Mouse (Mus musculus) neural tube, embryonic 11.5 days (tissue): Measurements from ENCODE around the gene Pex6. TPM values are rescaled to one million over a fixed set of nuclear protein-coding genes. Genes with fewer than 3 reads are reported as not detected.
A peak's percentile ranks its signal among the peaks of the same experiment; 100 is the strongest.

Source experiments
- ATAC-seq: fragments of 200-750 bp; cut with Nextera tagmentation; 2 replicates; pipeline ENCODE4 v1.8.0; 2017; ENCODE audit warnings: moderate number of reproducible peaks, mild to moderate bottlenecking, moderate TSS enrichment, moderate library complexity; ENCODE audit not compliant: insufficient read depth, low FRiP score, low TSS enrichment
- DNase-seq: peaks from one replicate; pipeline ENCODE4 v3.0.0-alpha.2; 2015; ENCODE audit warnings: low spot score
- H3K27ac ChIP-seq: fragments of 300-500 bp; sonication (generic); 2 replicates; pipeline ENCODE4 v1.5.1; 2014; ENCODE audit warnings: low read depth, mild to moderate bottlenecking, low read length
- H3K27me3 ChIP-seq: fragments of 300-500 bp; sonication (generic); 2 replicates; pipeline ENCODE4 v1.6.1; 2014; ENCODE audit warnings: mild to moderate bottlenecking, low read length, mixed read lengths; ENCODE audit not compliant: control insufficient read depth, insufficient read depth
- H3K36me3 ChIP-seq: fragments of 300-500 bp; sonication (generic); 2 replicates; pipeline ENCODE4 v1.6.1; 2014; ENCODE audit warnings: mild to moderate bottlenecking, low read length, moderate library complexity, mixed read lengths; ENCODE audit not compliant: control insufficient read depth, insufficient read depth
- H3K4me1 ChIP-seq: fragments of 300-500 bp; sonication (generic); 2 replicates; pipeline ENCODE4 v1.6.1; 2014; ENCODE audit warnings: low read length, mixed read lengths; ENCODE audit not compliant: control insufficient read depth, insufficient read depth
- H3K4me2 ChIP-seq: fragments of 300-500 bp; sonication (generic); 2 replicates; pipeline ENCODE4 v1.6.1; 2014; ENCODE audit warnings: low read depth, mild to moderate bottlenecking, moderate library complexity
- H3K4me3 ChIP-seq: fragments of 300-500 bp; sonication (generic); 2 replicates; pipeline ENCODE4 v1.5.1; 2014; ENCODE audit warnings: low read depth, low read length
- H3K9ac ChIP-seq: fragments of 300-500 bp; sonication (generic); 2 replicates; pipeline ENCODE4 v1.6.1; 2014; ENCODE audit warnings: mild to moderate bottlenecking, low read length
- H3K9me3 ChIP-seq: fragments of 300-500 bp; sonication (generic); 2 replicates; pipeline ENCODE4 v1.6.1; 2016; ENCODE audit warnings: low read length; ENCODE audit not compliant: control insufficient read depth
- WGBS: fragments of 180-500 bp; shearing (Covaris S2); extraction: QIAGEN DNeasy Blood & Tissue Kit; methylation state at CpG from one replicate; pipeline ENCODE4 v1.1.7; 2014; 5-methylcytosine and 5-hydroxymethylcytosine counted together
- polyA plus RNA-seq: library from polyadenylated mRNA; unstranded; fragments of >200 nt; fragmentation: Nextera tagmentation; extraction: Ambion mirVana; gene quantifications from 2 replicates; pipeline ENCODE4 v1.2.1, GENCODE M21; 2014

The Pex6 gene
- polyA plus RNA-seq, 1 experiment from 2014 or later = 21.5 TPM

- WGBS = 82% methylated on average over 18 of the region's 20 CpGs
- ATAC-seq = no peak
- H3K36me3 ChIP-seq = peaks cover 4% of the 10 kb centered on the region; the same call in 1 of the 2 replicates
- no peak for DNase-seq
- no peaks in the 10 kb centered on the region for H3K9me3 ChIP-seq
- peaks cover 6% of the 10 kb centered on the region; the same call in 1 of the 2 replicates for H3K27me3 ChIP-seq
- H3K4me3 ChIP-seq = no peak overlapping the region
- no peaks in the 10 kb centered on the region for H3K4me1 ChIP-seq
- no peak overlapping the region for H3K4me2 ChIP-seq
- H3K9ac ChIP-seq = no peak overlapping the region
- no peak overlapping the region for H3K27ac ChIP-seq
These were observed 13.3 kb downstream of the Pex6 start for GRCm38 (mm10) chr17:46724477-46725084.

DNA sequence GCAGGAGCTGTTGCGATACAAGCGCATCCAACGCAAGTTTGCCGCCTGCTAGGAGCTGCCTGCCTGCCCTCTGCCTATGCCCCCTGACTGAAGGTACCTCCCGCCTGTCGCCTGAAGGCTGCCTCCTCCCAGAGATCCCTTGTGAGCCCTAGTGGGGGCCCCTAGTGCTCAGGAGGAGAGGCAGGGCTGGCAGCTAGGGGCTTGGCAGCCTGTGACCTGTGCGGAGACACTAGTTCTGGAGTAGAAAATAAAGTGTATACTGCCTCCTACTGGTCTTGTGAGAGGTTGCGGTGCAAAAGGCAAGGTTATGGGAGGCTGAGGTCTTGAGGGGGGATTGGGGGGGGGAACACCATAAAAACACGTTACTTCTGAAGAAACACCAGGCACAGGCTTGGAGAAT, 14.0 kb downstream of the Pex6 start:
- Histone ChIP-seq H3K36me3 (peaks cover 4% of the 10 kb centered on the region; the same call in 1 of the 2 replicates), H3K27me3 (peaks cover 6% of the 10 kb centered on the region; the same call in 1 of the 2 replicates), H3K27ac (no peak overlapping the region), H3K9me3 (no peaks in the 10 kb centered on the region), H3K4me1 (no peaks in the 10 kb centered on the region), H3K4me3 (no peak overlapping the region), H3K9ac (no peak overlapping the region), H3K4me2 (no peak overlapping the region)
- ATAC-seq (no peak), DNase-seq (peak; percentile 55)
- WGBS = 49% methylated on average over 9 of the region's 9 CpGs

DNA sequence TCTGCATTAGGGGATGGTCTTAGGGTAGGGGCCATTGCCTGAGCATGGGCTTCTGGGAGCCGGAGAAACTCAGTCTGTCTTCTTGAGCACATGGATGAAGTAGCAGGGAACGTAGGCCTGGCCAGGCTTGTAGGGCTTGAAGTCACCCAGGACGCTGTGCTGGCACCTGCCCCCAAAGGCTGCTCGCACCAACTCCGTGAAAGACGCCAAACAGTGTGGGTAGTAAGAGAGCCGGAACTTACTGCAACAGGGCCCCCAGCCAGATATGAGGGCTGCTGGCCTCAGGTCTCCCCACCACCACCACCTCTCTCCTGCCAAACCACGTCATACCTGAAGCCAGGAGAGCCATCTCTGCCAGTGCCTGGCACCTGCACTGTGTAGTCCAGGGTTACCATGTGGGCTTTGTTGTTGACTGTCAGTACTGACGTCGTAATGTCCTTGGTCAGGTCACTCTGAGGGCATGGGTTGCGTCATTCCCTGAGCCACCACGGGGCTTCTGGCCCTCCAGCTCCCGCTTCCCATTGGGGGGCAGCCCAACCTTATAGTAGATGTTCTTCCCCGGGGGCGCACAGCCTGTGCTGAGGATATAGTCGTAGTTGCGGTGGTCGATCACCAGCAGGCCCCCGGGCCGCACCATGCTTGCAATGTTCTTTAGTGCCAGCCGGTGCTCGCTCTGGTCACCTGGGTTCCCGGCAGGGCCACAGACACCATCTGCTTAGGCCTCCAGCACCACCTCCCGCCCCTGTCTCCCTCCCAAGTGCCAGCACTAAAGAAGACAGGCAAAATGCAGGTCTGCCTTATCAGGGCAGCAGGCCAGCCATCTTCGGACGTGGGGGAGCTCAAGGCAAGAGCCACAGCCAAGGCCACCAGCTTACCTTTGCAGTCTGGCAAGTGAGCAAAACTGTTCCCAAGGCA, 14.7 kb downstream of the Pex6 start:
- H3K9me3 ChIP-seq = no peaks in the 10 kb centered on the region
- peaks cover 6% of the 10 kb centered on the region; the same call in 1 of the 2 replicates for H3K27me3 ChIP-seq
- whole genome bisulfite sequencing = 91% methylated on average over 26 of the region's 26 CpGs
- H3K36me3 ChIP-seq = peaks cover 4% of the 10 kb centered on the region; the same call in 1 of the 2 replicates
- H3K4me3 ChIP-seq = no peak overlapping the region
- no peaks in the 10 kb centered on the region for H3K4me1 ChIP-seq
- DNase-seq (no peak), ATAC-seq (no peak)
- no peak overlapping the region for H3K27ac ChIP-seq
- no peak overlapping the region for H3K4me2 ChIP-seq
- no peak overlapping the region for H3K9ac ChIP-seq

GRCm38 (mm10) chr17:46727271-46727670, 16.0 kb downstream of the Pex6 start:
- Histone ChIP-seq H3K9me3 (no peaks in the 10 kb centered on the region), H3K9ac (no peak overlapping the region), H3K4me2 (no peak overlapping the region), H3K36me3 (peaks cover 2% of the 10 kb centered on the region; the same call in 1 of the 2 replicates), H3K4me3 (no peak overlapping the region), H3K4me1 (no peaks in the 10 kb centered on the region), H3K27me3 (peaks cover 6% of the 10 kb centered on the region; the same call in 1 of the 2 replicates), H3K27ac (no peak overlapping the region)
- 87% methylated on average over 11 of the region's 11 CpGs for WGBS
- no peak for DNase-seq
- ATAC-seq = no peak

DNA sequence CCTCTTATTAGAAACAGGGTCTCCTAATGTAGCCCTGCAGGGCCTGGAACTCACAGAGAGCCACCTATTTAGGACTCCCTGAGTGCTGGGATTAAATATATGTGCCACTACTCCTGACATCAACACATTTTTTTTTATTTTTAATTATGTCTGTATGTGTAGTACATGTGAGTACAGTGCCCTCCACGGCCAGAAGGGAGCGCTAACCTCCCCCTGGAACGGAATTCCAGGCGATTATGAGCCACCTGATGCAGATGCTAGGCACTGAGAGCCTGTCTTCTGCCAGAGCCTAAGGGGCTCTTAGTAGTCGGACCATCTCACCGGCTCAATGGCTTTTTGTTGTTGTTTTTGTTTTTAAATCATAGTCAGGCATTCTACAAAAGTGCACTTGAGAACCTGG, 16.8 kb downstream of the Pex6 start:
- no peak for ATAC-seq
- DNase-seq = peak; percentile 29

GRCm38 (mm10) chr17:46728496-46728895, 17.2 kb downstream of the Pex6 start:
- Histone ChIP-seq H3K9ac (peak overlapping the region; percentile 32; the same call in 1 of the 2 replicates), H3K27ac (no peak overlapping the region), H3K36me3 (no peaks in the 10 kb centered on the region; the same call in 1 of the 2 replicates), H3K4me1 (no peaks in the 10 kb centered on the region), H3K4me2 (no peak overlapping the region), H3K27me3 (peaks cover 6% of the 10 kb centered on the region; the same call in 1 of the 2 replicates), H3K4me3 (no peak overlapping the region), H3K9me3 (no peaks in the 10 kb centered on the region)
- DNase-seq = no peak
- no peak for ATAC-seq
- WGBS = 41% methylated on average over 11 of the region's 11 CpGs

More for the DNA sequence above, 16.8 kb downstream of the Pex6 start:
- 43% methylated on average over 6 of the region's 6 CpGs for WGBS
- Histone ChIP-seq H3K4me3 (no peak overlapping the region), H3K4me1 (no peaks in the 10 kb centered on the region), H3K9ac (no peak overlapping the region), H3K9me3 (no peaks in the 10 kb centered on the region), H3K36me3 (peaks cover 2% of the 10 kb centered on the region; the same call in 1 of the 2 replicates), H3K4me2 (no peak overlapping the region), H3K27me3 (peaks cover 6% of the 10 kb centered on the region; the same call in 1 of the 2 replicates), H3K27ac (no peak overlapping the region)

DNA sequence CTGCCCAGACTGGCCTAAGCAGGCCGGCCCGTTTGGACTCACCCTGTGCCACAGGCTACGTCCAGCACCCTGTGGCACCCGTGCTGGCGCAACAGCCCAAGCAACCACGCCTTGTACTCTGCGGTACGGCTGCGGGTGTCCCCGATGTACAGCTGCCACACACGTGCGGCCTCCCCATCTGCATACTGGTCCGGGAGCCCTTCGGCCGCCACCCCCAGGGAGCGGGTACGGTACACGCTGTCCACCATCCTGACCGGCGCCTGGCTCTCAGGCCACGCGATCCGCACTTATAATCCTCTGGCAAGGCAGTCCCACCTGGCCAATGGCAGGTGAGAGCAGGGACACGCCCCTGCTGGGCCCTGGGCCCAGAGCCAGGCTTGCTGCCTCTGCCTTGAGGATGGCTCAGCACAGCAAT, 17.6 kb downstream of the Pex6 start, which contains the start of gene Gnmt:
Gnmt (minus strand) TSS at position 265 of the 415 bp plus-strand sequence.
- 18% methylated on average over 24 of the region's 24 CpGs for WGBS
- Histone ChIP-seq H3K9me3 (no peaks in the 10 kb centered on the region), H3K27me3 (peaks cover 6% of the 10 kb centered on the region; the same call in 1 of the 2 replicates), H3K4me3 (no peak within 1 kb of the TSS), H3K9ac (peak within 1 kb of the TSS; percentile 32; the same call in 1 of the 2 replicates), H3K27ac (no peak within 1 kb of the TSS), H3K36me3 (no peaks in the 10 kb centered on the region; the same call in 1 of the 2 replicates), H3K4me2 (no peak within 1 kb of the TSS; the same call in 1 of the 2 replicates), H3K4me1 (no peaks in the 10 kb centered on the region)
- DNase-seq (no peak), ATAC-seq (no peak)

- Histone ChIP-seq H3K9ac (no peak overlapping the region), H3K27ac (no peak overlapping the region), H3K9me3 (no peaks in the 10 kb centered on the region), H3K27me3 (peaks cover 5% of the 10 kb centered on the region; the same call in 1 of the 2 replicates), H3K4me2 (no peak overlapping the region), H3K36me3 (no peaks in the 10 kb centered on the region), H3K4me1 (no peaks in the 10 kb centered on the region), H3K4me3 (no peak overlapping the region)
- WGBS = 94% methylated on average over 3 of the region's 3 CpGs
- no peak for DNase-seq
- ATAC-seq = no peak
These were observed 22.8 kb downstream of the Pex6 start for GRCm38 (mm10) chr17:46734055-46734454.
